Mouse (Mus musculus) neural tube, embryonic 10.5 days (tissue): ENCODE data around the gene Adnp.

Experiments used
- DNase-seq: peaks from one replicate; pipeline ENCODE4 v3.0.0-alpha.2; 2017; ENCODE audit warnings: low spot score; ENCODE audit errors: extremely low spot score

The Adnp gene

DNA sequence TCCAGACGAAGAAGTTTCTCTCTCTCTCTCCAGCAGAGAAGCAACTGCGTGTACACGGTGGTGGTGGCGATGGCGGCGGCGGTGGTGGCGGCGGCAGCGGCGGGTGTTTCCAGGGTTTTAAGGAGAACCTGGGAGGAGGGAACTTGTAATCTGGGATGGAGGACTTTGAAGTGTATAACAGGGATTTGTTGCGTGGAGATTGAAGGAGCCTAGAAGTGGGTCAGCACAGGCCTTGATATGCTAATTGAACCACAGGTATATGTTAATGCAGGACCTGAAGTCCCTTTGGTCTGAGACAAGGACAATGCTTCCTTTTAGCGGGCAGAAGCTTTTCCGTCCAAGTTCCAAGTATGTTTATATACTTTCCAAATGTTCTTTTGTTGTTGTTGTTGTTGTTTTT, 50.6 kb downstream of the Adnp start:
- no peak for DNase-seq

DNA sequence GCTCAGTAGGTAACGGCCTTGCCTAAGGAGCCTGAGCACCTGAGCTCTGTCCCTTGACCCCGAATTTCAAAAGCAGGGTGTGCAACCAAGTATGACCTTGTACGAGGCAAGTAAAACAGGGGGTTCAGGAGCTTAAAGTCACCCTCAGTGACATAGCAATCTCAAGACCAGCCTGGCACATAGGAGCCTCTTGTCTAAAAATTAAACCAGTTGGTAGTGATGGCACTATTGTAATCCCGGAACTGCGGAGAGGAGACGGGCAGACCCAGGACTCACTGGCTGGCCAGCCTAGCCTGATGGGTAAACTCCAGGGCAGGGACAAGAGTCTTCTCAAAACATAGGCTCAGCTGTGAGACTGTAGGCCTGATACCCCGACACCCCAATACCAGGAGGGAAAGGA, 51.2 kb downstream of the Adnp start:
- DNase-seq, result no peak

DNA sequence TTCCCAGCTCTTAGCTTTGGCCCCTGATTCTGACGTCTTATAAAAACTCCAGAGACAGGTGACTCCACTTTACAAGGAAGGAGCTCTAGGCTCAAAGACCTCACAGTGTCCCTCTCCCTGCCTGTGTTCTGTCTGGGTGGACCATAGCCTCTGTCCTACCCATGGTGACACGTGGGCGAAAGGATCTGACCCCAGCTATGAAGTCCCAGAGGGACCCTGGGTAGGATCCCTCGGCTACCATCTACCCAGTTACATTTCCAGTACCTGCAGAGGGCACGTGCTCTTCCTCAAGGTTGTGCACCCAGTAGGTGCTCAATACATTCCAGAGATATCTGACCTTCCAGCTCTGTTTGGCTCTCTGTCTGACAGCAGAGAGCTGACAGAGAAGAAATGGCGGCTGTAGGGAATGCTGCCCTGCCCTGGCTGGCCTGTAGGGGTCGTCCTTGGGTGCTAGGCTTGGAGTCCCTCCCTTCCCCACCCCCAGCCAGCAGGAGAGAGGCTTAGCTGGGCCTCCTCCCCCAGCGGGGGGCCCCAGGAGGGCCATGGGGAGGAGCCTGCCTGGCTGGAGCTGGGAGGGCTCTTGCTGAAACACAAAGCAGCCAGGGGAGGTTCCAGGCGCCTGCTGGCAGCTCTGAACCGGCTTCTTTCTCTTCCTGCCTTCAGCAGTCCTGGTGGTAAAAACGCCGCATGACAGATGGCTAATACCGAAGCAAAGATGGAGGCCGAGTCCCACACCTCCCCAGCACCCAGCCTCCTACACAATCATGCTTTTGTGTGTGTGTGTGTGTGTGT, 52.6 kb downstream of the Adnp start:
- DNase-seq, result peak; percentile 93

DNA sequence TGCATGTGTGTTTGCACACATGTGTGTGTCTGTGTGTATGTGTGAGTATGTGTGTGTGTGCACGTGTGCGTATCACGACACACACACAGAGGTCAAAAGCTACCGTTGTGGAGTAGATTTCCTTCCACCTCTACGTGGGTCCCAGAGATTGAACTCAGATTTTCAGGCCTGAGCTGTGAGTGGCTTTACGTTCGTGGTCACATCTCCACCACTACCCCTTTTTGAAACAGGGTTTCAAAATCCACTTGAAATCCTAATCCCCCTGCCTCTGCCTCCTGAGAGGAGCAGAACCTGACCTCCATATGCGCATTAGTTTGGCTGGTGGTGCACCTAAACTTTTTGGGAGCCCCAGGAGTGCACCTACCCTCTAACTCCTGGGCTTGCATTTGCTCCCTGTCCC, 57.7 kb downstream of the Adnp start:
- no peak for DNase-seq

DNA sequence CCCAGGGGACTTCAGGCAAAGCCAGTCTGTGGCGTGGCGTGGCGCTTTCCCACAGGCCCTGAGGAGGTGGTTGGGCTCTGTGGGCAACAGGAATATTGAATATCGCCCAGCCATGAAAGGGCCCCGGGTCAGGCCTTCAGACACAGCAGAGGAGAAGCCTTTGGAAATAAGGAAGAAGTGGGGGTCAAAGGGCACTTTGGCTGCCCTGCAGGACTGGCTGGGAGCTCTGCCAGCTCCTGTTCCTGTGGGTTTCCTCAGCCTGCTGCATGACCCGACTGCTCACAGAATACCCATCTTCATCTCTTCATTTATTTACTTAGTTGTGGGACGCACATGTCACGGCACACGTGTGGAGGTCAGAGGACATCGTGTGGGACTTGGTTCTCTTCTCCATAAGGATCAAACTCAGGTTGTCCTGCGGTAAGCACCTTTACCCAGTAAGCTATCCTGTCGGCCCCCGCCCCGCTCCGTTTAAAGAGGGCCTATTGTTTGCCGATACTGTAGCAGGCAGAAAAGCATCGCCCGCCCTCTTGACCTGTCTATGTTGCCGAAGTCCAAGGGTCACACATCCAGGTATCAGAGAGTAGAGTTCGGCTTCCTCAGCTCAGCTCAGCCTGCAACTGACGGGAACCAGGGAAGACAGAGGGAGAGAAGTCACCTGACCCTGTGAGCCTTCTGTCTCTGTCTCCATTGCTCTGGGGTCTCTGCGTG, 59.0 kb downstream of the Adnp start:
- no peak for DNase-seq

DNA sequence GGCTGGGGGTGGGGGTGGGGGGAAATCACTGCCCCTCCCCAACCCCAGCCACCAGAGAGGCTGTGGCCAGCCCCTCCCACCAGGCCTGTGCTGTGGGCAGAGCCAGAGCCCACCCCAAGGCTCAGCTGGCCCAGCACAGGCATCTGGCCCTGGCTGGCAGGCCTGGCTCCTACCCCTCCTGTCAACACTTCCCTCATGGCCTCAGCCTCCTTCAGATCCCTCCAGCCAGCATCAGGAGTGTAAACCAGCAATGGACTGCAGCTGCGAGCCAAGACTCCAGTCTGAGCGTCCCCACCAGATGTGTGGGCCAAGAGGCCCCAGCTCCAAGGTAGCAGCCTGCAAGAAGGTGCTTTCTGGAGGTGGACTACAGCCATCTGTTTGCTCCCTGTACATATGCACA, 61.5 kb downstream of the Adnp start:
- no peak for DNase-seq

DNA sequence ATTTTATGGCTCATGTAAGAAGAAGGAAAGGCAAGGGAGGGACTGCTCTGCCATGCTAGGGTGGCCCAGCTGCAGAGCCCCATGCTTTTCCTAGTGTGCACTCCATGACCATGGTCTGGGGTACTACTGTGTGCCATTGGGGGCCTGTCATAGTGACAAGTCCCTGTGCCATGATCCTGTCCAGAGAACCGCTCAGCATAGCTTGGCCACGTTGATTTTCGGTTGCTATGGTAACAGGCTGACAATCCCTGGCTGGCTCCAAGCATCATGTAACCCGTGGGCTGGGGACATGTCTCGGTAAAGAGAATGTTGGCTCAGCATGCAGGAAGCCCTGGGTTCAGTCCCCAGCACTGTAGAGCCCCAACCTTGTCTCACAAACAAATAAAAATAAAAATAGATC, 63.1 kb downstream of the Adnp start:
- no peak for DNase-seq

DNA sequence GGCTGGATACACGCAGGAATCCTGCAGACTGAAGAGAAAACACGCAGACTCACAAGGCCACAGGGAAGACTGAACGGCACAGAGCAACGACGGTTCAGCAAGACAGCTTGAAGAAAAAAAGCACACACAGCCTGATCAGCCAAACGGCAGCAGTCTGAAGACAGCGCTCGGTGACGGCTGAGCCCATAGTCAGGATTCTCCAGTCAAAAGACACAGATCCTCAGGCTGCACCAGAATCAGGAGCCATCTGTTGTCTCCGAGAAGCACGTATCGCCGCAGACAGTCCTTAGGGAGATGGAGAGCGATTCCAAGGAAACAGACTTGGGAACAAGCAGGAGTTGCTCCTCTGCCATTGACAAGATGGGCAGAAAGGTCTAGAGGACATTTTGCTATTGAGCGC, 69.8 kb downstream of the Adnp start:
- no peak for DNase-seq
